Mouse (Mus musculus) kidney, adult 2 months (tissue): ENCODE data around the gene Als2cr12.
"Not testable (repeated sequence)": the region's sequence is repeated elsewhere in the genome, so short reads cannot be mapped to it uniquely, and the experiment has no call there.

Experiments used
- CTCF ChIP-seq: fragments of 200-500 bp; conservative IDR thresholded peaks from 2 replicates; pipeline ENCODE4 v1.5.1; 2011; ENCODE audit warnings: low read depth, mild to moderate bottlenecking, control low read depth, low read length, moderate library complexity, mixed read lengths; ENCODE audit not compliant: insufficient read depth, insufficient read length
- POLR2A ChIP-seq: fragments of 200-500 bp; IDR thresholded peaks from one replicate; pipeline ENCODE4 v1.6.1; 2011; ENCODE audit warnings: low read depth, low read length, control low read depth

GRCm38 (mm10) chr1:58609591-58609990 is 86.2 kb downstream of the Als2cr12 start:
- not testable (repeated sequence) for TF ChIP-seq CTCF, POLR2A
